In the genomic region with DNA sequence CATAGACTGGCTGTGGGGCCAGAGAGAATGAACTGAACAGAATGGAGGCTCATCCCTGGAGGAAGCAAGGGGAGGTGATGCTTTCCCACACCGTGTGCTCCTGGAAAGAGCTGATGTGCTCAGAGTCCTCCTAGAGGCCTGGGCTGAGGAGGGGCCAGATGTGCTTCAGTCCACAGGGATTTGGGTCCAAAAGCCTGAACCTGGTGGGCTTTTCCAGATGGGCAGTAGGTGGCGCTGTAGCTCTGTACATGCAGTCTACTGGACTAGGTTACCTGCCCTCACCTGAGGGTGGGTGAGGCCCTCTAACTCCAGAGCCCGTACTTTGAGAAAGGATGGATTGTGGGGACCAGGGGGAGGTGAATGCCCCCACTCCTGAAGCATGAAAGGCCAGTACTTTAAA, we compare ENCODE assay signal across 8 mouse cellular contexts. TPM values are rescaled to one million over a fixed set of nuclear protein-coding genes. Genes with fewer than 3 reads are reported as not detected.
A peak's percentile ranks its signal among the peaks of the same experiment; 100 is the strongest.
DNase-seq lines count a peak whose midpoint lies in the region; ATAC-seq and TF ChIP-seq lines count a peak whose summit lies in the region.

No protein-coding gene starts in this region.

- no peak overlapping the region for H3K4me2 ChIP-seq in liver, postnatal 0 days (ENCODE audit: low read depth, low read length)

- no peak overlapping the region for H3K27ac ChIP-seq in liver, postnatal 0 days (ENCODE audit: low read depth)

- no peak overlapping the region for H3K4me3 ChIP-seq in liver, postnatal 0 days (ENCODE audit: low read depth, low read length)

- ATAC-seq in liver, postnatal 0 days = no peak

- WGBS in liver, postnatal 0 days (ENCODE audit: insufficient replicate concordance) = 5% methylated on average over 3 of the region's 3 CpGs

- DNase-seq in right cerebral cortex, adult 2 months (ENCODE audit: low spot score in 2 of 2) = peak; percentile 61 to 68
- no peak for DNase-seq in right cerebral cortex, adult 18-20 months
- DNase-seq in cerebellum, adult 11 months = peak; percentile 53
- DNase-seq in gastrocnemius, adult 8-10 months (ENCODE audit: low spot score in 2 of 2) = peak; percentile 32 to 37
- peak; percentile 43 for DNase-seq in kidney, adult 11 months
- peak; percentile 72 for DNase-seq in liver, postnatal 0 days
- peak; percentile 44 for DNase-seq in retina, postnatal 7 days (ENCODE audit: low read depth, low spot score)
- peak; percentile 72 for DNase-seq in urinary bladder, postnatal 25 days (ENCODE audit: low spot score)

- no peaks in the 10 kb centered on the region for H3K36me3 ChIP-seq in liver, postnatal 0 days (replicated peaks; ENCODE audit: insufficient read depth, low read length)

- no peaks in the 10 kb centered on the region for H3K27me3 ChIP-seq in liver, postnatal 0 days (ENCODE audit: insufficient read depth, low read length)

- no peaks in the 10 kb centered on the region for H3K4me1 ChIP-seq in liver, postnatal 0 days (ENCODE audit: insufficient read depth)

- no peaks in the 10 kb centered on the region for H3K9me3 ChIP-seq in liver, postnatal 0 days (ENCODE audit: low read length)

- TF ChIP-seq CTCF in liver, postnatal 0 days (IDR thresholded peaks at IDR 0.05; ENCODE audit: low read depth) = peak; percentile 89

- no peak overlapping the region for H3K9ac ChIP-seq in liver, postnatal 0 days (replicated peaks)

- TF ChIP-seq EP300 in liver, postnatal 0 days (IDR thresholded peaks at IDR 0.05; ENCODE audit: low read depth) = no peak

RNA-seq across cellular contexts. Expression of gene Thap12, which starts 40.4 kb away (rescaled TPM):
- 100 to 1,000 TPM; 125 to 158 (median 133) TPM for total RNA-seq in gastrocnemius, adult 8-10 months (2022)
- 14.0 and 15.7 TPM in 2 replicates for polyA plus RNA-seq in liver, postnatal 0 days (2015; fragmentation: Nextera tagmentation; extraction: Ambion mirVana)
